ENCODE assay signal across 13 mouse cellular contexts in genomic region chr9:30699848-30700247, GRCm38 (mm10).
DNase-seq lines count a peak whose midpoint lies in the region; ATAC-seq and TF ChIP-seq lines count a peak whose summit lies in the region.
"Had no signal": no experiment of that assay in that cellular context is flagged by ENCODE, and none has a peak within 500 bp of the region (broad histone marks: within the 10 kb centered on the region; RNA-seq: fewer than 3 reads in every experiment).

No protein-coding gene starts in this region.

- DNase-seq in heart, adult 2 months, result peak in 1 of 2 experiments; percentile 28
- peak; percentile 50 for DNase-seq in midbrain, embryonic 14.5 days
- peak; percentile 17 for DNase-seq in stomach, postnatal 0 days (ENCODE audit: low spot score)
- no peak for DNase-seq in layer of hippocampus, adult 11-12 months (ENCODE audit: low spot score)
- DNase-seq: adrenal gland, adult 2 months; kidney, adult 9 months had no signal

- H3K36me3 ChIP-seq in heart, adult 2 months (ENCODE audit: control insufficient read depth, insufficient read depth, low read length), result no peaks in the 10 kb centered on the region; the same call in 1 of the 2 replicates
- H3K36me3 ChIP-seq in heart, embryonic 11.5 days (ENCODE audit: control insufficient read depth, insufficient read depth, low read length), result no peaks in the 10 kb centered on the region
- no peaks in the 10 kb centered on the region for H3K36me3 ChIP-seq in midbrain, embryonic 14.5 days (ENCODE audit: control insufficient read depth, insufficient read depth, low read length)
- no peaks in the 10 kb centered on the region for H3K36me3 ChIP-seq in midbrain, embryonic 13.5 days
- H3K36me3 ChIP-seq in heart, embryonic 16.5 days (ENCODE audit: control insufficient read depth, insufficient read depth), result no peaks in the 10 kb centered on the region
- no peaks in the 10 kb centered on the region for H3K36me3 ChIP-seq in stomach, postnatal 0 days (ENCODE audit: control insufficient read depth, insufficient read depth, low read length)
- H3K36me3 ChIP-seq: embryonic facial prominence, embryonic 12.5 days had no signal

- intact Hi-C loops in heart, adult 2 months (cut with DNase I), result no loop called here

- TF ChIP-seq CTCF in heart, adult 2 months (IDR thresholded peaks at IDR 0.05), result no peak
- TF ChIP-seq CTCF in stomach, postnatal 0 days (IDR thresholded peaks at IDR 0.05; ENCODE audit: low read depth), result no peak

- H3K79me2 ChIP-seq in heart, adult 2 months (replicated peaks; ENCODE audit: control insufficient read depth, insufficient read depth, low read length), result no peaks in the 10 kb centered on the region

- peak; percentile 51; the same call in 1 of the 2 replicates for TF ChIP-seq EP300 in heart, adult 2 months (IDR thresholded peaks at IDR 0.05; ENCODE audit: insufficient read depth, low read depth, low read length)
- no peak for TF ChIP-seq EP300 in stomach, postnatal 0 days (optimal IDR thresholded peaks at IDR 0.05)

- no peak overlapping the region for H3K27ac ChIP-seq in heart, adult 2 months
- no peak overlapping the region for H3K27ac ChIP-seq in heart, embryonic 11.5 days (ENCODE audit: low read depth, low read length)
- H3K27ac ChIP-seq in midbrain, embryonic 14.5 days (replicated peaks; ENCODE audit: low read depth, low read length), result no peak overlapping the region
- H3K27ac ChIP-seq in midbrain, embryonic 13.5 days, result no peak overlapping the region
- no peak overlapping the region for H3K27ac ChIP-seq in heart, embryonic 16.5 days (ENCODE audit: low read length)
- H3K27ac ChIP-seq in stomach, postnatal 0 days (replicated peaks), result no peak overlapping the region
- H3K27ac ChIP-seq: embryonic facial prominence, embryonic 12.5 days; forebrain, embryonic 13.5 days had no signal

- H3K4me2 ChIP-seq in heart, embryonic 11.5 days, result no peak overlapping the region
- no peak overlapping the region for H3K4me2 ChIP-seq in midbrain, embryonic 14.5 days (ENCODE audit: low read length)
- H3K4me2 ChIP-seq in midbrain, embryonic 13.5 days (replicated peaks), result no peak overlapping the region
- no peak overlapping the region for H3K4me2 ChIP-seq in heart, embryonic 16.5 days (ENCODE audit: low read depth, low read length)
- no peak overlapping the region for H3K4me2 ChIP-seq in stomach, postnatal 0 days (replicated peaks; ENCODE audit: low read depth)
- H3K4me2 ChIP-seq: embryonic facial prominence, embryonic 12.5 days; forebrain, embryonic 13.5 days; liver, embryonic 11.5 days had no signal

- no peak for ATAC-seq in heart, embryonic 11.5 days (replicated peaks; ENCODE audit: insufficient number of reproducible peaks, low FRiP score, low TSS enrichment)
- no peak for ATAC-seq in midbrain, embryonic 14.5 days (ENCODE audit: low FRiP score, low TSS enrichment)
- no peak for ATAC-seq in midbrain, embryonic 13.5 days
- 0 out of 2 replicates have a peak, but pooled peaks have one; percentile 49 for ATAC-seq in heart, embryonic 16.5 days (replicated peaks; ENCODE audit: extremely low read depth, insufficient read depth, low FRiP score)
- ATAC-seq in stomach, postnatal 0 days (ENCODE audit: low FRiP score, low TSS enrichment), result peak; percentile 63; the same call in 1 of the 2 replicates
- ATAC-seq: forebrain, embryonic 13.5 days had no signal

- H3K27me3 ChIP-seq in heart, adult 2 months (ENCODE audit: control insufficient read depth, insufficient read depth, low read length), result no peaks in the 10 kb centered on the region
- H3K27me3 ChIP-seq in heart, embryonic 11.5 days (ENCODE audit: control insufficient read depth, insufficient read depth, low read length), result no peaks in the 10 kb centered on the region
- H3K27me3 ChIP-seq in midbrain, embryonic 14.5 days (ENCODE audit: control insufficient read depth, insufficient read depth, low read length), result no peaks in the 10 kb centered on the region
- H3K27me3 ChIP-seq in midbrain, embryonic 13.5 days, result no peaks in the 10 kb centered on the region
- H3K27me3 ChIP-seq in heart, embryonic 16.5 days (ENCODE audit: control insufficient read depth, insufficient read depth, low read length), result no peaks in the 10 kb centered on the region
- H3K27me3 ChIP-seq in stomach, postnatal 0 days (ENCODE audit: control insufficient read depth, insufficient read depth, low read length), result no peaks in the 10 kb centered on the region
- H3K27me3 ChIP-seq: embryonic facial prominence, embryonic 12.5 days; forebrain, embryonic 13.5 days; megakaryocyte, embryonic 14.5 days had no signal

- TF ChIP-seq POLR2A in heart, adult 2 months (IDR thresholded peaks at IDR 0.05; ENCODE audit: insufficient read depth, low read depth, low read length), result no peak

- 27% methylated on average over 5 of the region's 5 CpGs for WGBS in heart, adult 2 months
- WGBS in heart, embryonic 11.5 days (ENCODE audit: insufficient replicate concordance), result 29% methylated on average over 5 of the region's 5 CpGs
- WGBS in midbrain, embryonic 14.5 days, result 45% methylated on average over 5 of the region's 5 CpGs
- 54% methylated on average over 5 of the region's 5 CpGs for WGBS in midbrain, embryonic 13.5 days
- 33% methylated on average over 5 of the region's 5 CpGs for whole genome bisulfite sequencing in heart, embryonic 16.5 days
- 40% methylated on average over 5 of the region's 5 CpGs for WGBS in stomach, postnatal 0 days

- peaks cover 4% of the 10 kb centered on the region; the same call in 1 of the 2 replicates for H3K4me1 ChIP-seq in heart, adult 2 months (ENCODE audit: control insufficient read depth, insufficient read depth, low read length)
- H3K4me1 ChIP-seq in heart, embryonic 11.5 days (ENCODE audit: control insufficient read depth, insufficient read depth, low read length), result peaks cover 2% of the 10 kb centered on the region; the same call in 1 of the 2 replicates
- H3K4me1 ChIP-seq in midbrain, embryonic 14.5 days (ENCODE audit: control insufficient read depth, insufficient read depth, low read length), result no peaks in the 10 kb centered on the region
- H3K4me1 ChIP-seq in midbrain, embryonic 13.5 days (replicated peaks), result 0 out of 2 replicates have a peak, but pooled peaks cover 6% of the 10 kb centered on the region
- H3K4me1 ChIP-seq in heart, embryonic 16.5 days (ENCODE audit: control insufficient read depth, insufficient read depth, low read length), result 0 out of 2 replicates have a peak, but pooled peaks cover 4% of the 10 kb centered on the region
- H3K4me1 ChIP-seq in stomach, postnatal 0 days (replicated peaks; ENCODE audit: control insufficient read depth, insufficient read depth), result no peaks in the 10 kb centered on the region
- H3K4me1 ChIP-seq: embryonic facial prominence, embryonic 12.5 days; forebrain, embryonic 13.5 days; megakaryocyte, embryonic 14.5 days had no signal

- no peak overlapping the region for H3K4me3 ChIP-seq in heart, adult 2 months
- H3K4me3 ChIP-seq in heart, embryonic 11.5 days (ENCODE audit: low read depth, low read length), result no peak overlapping the region
- no peak overlapping the region for H3K4me3 ChIP-seq in midbrain, embryonic 14.5 days (replicated peaks; ENCODE audit: low read depth, low read length)
- no peak overlapping the region for H3K4me3 ChIP-seq in midbrain, embryonic 13.5 days (replicated peaks)
- H3K4me3 ChIP-seq in heart, embryonic 16.5 days (ENCODE audit: low read length), result no peak overlapping the region
- H3K4me3 ChIP-seq in stomach, postnatal 0 days (ENCODE audit: low read depth, low read length), result no peak overlapping the region
- H3K4me3 ChIP-seq: embryonic facial prominence, embryonic 12.5 days; forebrain, embryonic 13.5 days; megakaryocyte, embryonic 14.5 days had no signal

- no peak overlapping the region for H3K9ac ChIP-seq in heart, adult 2 months (ENCODE audit: low read depth, low read length)
- H3K9ac ChIP-seq in heart, embryonic 11.5 days (ENCODE audit: low read depth, low read length), result no peak overlapping the region
- H3K9ac ChIP-seq in midbrain, embryonic 14.5 days (replicated peaks; ENCODE audit: low read length), result no peak overlapping the region
- no peak overlapping the region for H3K9ac ChIP-seq in midbrain, embryonic 13.5 days (replicated peaks)
- H3K9ac ChIP-seq in heart, embryonic 16.5 days (ENCODE audit: low read length), result no peak overlapping the region
- no peak overlapping the region for H3K9ac ChIP-seq in stomach, postnatal 0 days (ENCODE audit: low read length)
- H3K9ac ChIP-seq: embryonic facial prominence, embryonic 12.5 days; forebrain, embryonic 13.5 days had no signal

- H3K9me3 ChIP-seq in heart, embryonic 11.5 days (replicated peaks; ENCODE audit: control insufficient read depth, low read length), result no peaks in the 10 kb centered on the region
- H3K9me3 ChIP-seq in midbrain, embryonic 14.5 days (ENCODE audit: control insufficient read depth, low read length), result no peaks in the 10 kb centered on the region
- no peaks in the 10 kb centered on the region for H3K9me3 ChIP-seq in midbrain, embryonic 13.5 days
- H3K9me3 ChIP-seq in heart, embryonic 16.5 days (replicated peaks; ENCODE audit: control insufficient read depth, low read length), result no peaks in the 10 kb centered on the region
- H3K9me3 ChIP-seq in stomach, postnatal 0 days (ENCODE audit: control insufficient read depth, low read length), result no peaks in the 10 kb centered on the region
- H3K9me3 ChIP-seq: embryonic facial prominence, embryonic 12.5 days; forebrain, embryonic 13.5 days had no signal

Comparison
In these comparisons a context has a peak if more than half of its experiments do, and no peak if none do; other contexts are left out.
1. ATAC-seq: peak in heart, embryonic 16.5 days (single experiment) and stomach, postnatal 0 days (single experiment); none in heart, embryonic 11.5 days (single experiment), midbrain, embryonic 14.5 days (single experiment) and midbrain, embryonic 13.5 days (single experiment).